Mouse (Mus musculus): ENCODE data around the gene Nrp1.

Nrp1 gene

DNA sequence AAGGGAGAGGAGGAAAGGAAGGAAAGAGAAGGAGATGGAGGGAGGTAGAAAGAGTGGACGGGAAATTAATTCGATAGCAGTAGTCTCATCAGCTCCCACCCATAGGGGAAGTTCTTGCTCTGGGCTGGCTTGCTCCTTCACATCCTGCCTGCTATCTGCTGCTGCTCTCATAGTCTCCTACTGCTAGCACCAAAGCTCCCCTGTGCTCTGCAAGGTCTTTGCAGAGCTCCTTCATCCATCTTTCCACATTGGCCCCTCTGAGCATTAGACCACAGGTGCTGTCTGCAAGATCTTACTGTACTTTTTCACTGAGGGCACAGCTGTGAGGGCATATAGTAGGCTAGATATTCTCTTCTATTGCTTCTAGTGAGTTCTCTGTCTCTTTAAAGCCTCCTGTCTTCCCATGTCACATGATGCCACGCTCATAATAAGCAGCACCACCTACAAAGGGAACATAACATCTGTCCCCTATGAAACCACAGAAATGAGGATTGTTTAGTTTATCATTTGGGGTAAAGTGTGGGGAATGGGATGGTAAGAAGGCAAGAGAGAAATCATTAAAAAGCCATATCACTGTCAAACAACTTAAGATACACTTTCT is 158.5 kb downstream of the Nrp1 start:
- in situ Hi-C loops (cut with MboI; ENCODE audit: low pct_unique_long_range_greater_than_20kb in 1 of 2, low sequenced_read_pairs in 2 of 2, unreplicated experiment in 1 of 2): no loop called here

DNA sequence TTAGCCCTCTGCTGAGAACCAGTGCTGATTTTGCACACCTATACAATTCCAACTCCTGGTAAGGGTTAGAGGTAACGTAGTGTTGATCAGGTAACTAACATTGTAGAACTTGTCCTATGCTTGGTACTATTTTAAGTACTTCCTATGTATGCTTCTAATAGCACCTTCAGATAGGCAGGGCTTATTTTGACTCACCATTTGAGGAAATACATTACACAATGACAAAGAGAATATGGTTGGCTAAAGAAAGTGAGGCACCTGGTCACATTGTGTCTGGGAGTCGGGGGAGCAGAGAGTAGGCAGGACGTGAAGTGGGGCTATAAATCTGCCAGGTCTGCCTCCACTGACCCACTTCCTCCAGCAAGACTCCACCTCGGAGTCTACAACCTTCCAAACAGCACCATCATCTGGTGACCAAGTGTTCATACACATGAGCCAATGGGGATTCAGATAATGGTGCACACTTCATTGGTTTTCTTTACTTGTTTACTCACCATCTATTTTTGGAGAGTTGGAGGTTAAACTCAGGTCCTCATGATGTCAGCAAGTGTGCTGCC is 159.2 kb downstream of the Nrp1 start:
- in situ Hi-C loops (cut with MboI; ENCODE audit: low pct_unique_long_range_greater_than_20kb in 1 of 2, low sequenced_read_pairs in 2 of 2, unreplicated experiment in 1 of 2): no loop called here

DNA sequence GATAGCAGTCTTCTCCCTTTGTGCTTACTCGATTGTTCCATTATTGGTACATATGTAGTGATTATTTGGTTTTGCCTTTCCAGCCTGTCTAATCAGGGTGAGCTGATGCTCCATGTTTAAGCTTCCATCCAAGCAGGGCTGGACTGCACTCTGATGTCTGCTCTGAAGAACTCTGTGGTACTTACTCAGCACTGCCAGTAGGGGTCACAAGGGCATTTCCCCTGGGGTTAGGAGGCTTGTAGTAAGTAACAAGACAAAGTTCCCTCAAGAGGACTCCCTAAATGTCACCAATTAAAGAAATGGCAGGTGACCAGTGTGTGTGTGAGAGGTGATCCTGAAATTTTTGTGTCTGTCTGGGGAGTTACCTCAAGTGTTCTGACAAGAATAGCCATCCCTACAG is 161.0 kb downstream of the Nrp1 start:
- in situ Hi-C loops (cut with MboI; ENCODE audit: low pct_unique_long_range_greater_than_20kb in 1 of 2, low sequenced_read_pairs in 2 of 2, unreplicated experiment in 1 of 2): no loop called here

DNA sequence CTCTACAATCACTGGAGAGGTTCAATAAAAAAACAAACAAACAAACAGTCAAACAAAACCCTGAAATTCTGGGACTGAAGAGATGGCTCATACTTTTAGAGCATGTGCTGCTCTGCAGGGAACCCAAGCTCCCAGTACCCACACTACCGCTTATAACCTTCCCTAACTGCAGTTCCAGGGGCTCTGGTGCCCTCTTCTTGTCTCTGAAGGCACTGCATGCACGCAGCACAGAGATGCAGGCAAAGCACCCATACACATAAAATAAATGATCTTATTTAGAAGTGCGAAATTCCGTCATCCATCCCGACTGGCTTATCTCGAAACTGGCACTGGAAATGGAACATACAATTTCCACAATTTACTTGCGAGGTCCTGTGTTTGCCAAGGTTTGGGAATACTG is 165.4 kb downstream of the Nrp1 start:
- in situ Hi-C loops (cut with MboI; ENCODE audit: low pct_unique_long_range_greater_than_20kb in 1 of 2, low sequenced_read_pairs in 2 of 2, unreplicated experiment in 1 of 2): no loop called here

DNA sequence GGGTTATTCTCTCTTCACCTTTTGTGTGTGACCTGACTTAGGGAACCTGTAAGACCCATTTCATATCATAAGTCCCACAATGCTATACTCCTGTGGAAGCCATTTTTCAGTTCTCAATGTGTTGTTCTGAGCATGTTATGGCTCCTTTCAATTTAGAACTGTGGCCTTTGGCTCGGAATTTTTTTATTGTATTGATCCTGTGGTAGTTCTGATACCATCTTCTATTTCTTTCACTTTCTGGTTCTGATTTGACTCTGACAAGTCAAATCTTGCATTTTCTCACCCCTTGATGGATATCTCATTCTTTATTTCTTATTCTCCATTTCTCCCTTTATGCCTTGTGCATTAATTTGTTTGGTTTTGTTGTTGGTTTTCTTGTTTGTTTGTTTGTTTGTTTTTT is 167.5 kb downstream of the Nrp1 start:
- in situ Hi-C loops (cut with MboI; ENCODE audit: low pct_unique_long_range_greater_than_20kb in 1 of 2, low sequenced_read_pairs in 2 of 2, unreplicated experiment in 1 of 2): no loop called here

DNA sequence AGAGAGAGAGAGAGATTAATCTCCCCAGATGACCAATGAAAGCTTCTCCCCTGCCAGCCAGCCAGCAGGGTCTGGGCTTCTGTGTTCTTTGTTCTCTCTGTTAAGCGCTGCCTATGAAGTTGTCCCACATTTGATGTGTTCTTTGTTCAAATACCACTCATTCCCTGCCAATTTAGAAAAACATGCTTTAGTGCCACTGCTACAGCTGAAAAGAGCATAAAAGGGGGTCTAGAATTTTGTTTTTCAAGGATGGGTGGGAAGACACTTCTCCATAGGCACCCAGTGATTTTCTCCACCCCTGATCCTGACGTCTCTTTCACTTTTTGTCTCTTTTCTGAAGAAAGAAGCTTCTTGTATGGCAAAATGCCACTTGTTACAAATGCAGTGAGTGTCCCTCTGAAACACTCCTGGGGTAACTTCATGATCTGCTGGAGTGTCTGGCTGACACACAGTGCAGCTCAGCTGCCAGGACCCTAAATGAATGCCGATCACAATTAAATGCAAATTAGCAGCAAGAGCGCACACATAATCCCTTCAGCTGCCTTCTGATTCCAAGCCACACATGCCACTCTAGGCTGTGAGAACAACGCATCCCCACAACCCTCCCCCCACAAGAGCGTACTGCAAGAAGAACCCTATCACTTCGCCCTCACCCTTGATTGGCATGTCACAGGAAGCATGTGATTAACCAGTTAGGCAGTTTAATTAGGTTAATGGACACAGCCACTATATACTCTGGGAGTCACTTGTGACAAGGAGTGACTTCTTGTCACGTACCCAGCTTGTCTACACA is 170.4 kb downstream of the Nrp1 start:
- in situ Hi-C loops (cut with MboI; ENCODE audit: low pct_unique_long_range_greater_than_20kb in 1 of 2, low sequenced_read_pairs in 2 of 2, unreplicated experiment in 1 of 2): no loop called here

DNA sequence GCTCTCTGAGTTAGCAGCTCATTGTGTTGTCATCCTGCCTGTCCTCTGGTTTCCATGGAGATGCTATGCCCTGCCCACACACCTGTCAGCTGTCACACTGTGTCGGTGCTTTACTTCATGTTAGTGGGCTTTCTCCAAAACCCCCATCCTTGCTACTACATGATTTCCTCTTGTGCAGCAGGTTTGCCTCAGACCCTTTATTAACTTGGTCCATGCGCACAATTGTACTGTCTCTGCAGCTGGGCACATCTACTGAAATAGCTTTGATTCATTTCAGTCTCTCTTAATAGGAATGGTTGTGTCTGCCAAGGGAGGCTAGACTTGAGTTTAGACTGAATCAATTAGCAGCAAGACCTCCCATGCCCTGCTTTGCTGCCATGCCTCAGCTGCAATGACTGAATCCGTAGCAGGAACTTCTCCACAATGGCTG is 176.1 kb downstream of the Nrp1 start:
- in situ Hi-C loops (cut with MboI; ENCODE audit: low pct_unique_long_range_greater_than_20kb in 1 of 2, low sequenced_read_pairs in 2 of 2, unreplicated experiment in 1 of 2): no loop called here

DNA sequence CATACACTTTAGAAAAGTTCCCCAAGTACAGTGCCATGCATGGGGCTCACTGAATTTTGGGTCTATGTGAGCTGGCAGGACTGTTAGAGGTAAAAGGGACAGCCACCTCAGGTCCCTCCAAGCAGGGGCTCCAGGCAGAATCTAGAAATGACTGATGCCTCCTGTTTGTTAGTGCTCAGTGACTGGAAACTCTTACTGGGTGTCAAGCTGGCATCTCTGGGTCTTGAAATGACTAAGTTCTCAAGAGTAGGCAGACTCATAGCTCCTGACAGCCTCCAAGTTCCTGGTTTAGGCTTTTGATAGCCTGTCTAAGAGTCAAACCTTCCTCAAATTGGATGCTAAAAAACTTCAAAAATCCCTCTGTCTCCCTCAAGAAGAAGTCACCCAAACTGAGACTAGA is 177.3 kb downstream of the Nrp1 start:
- in situ Hi-C loops (cut with MboI; ENCODE audit: low pct_unique_long_range_greater_than_20kb in 1 of 2, low sequenced_read_pairs in 2 of 2, unreplicated experiment in 1 of 2): no loop called here

DNA sequence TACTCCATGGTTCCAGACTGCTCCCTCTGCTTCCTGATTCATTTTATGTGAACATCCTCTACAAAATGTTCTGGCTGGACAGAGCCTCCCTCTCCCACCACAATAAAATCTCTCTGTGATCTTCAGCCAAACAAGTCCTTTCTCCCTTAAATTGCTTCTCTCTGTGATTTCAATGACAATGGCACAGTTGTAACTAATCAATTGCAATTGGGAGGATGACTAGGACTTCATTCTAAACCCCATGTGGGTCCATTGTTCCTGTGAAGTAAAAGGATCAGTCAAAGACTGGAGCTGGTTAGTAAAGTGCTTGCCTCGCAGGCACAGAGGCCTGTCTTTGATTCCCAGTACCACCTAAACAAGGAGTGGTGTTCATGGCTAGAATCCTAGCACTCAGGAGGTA is 180.0 kb downstream of the Nrp1 start:
- in situ Hi-C loops (cut with MboI; ENCODE audit: low pct_unique_long_range_greater_than_20kb in 1 of 2, low sequenced_read_pairs in 2 of 2, unreplicated experiment in 1 of 2): no loop called here

DNA sequence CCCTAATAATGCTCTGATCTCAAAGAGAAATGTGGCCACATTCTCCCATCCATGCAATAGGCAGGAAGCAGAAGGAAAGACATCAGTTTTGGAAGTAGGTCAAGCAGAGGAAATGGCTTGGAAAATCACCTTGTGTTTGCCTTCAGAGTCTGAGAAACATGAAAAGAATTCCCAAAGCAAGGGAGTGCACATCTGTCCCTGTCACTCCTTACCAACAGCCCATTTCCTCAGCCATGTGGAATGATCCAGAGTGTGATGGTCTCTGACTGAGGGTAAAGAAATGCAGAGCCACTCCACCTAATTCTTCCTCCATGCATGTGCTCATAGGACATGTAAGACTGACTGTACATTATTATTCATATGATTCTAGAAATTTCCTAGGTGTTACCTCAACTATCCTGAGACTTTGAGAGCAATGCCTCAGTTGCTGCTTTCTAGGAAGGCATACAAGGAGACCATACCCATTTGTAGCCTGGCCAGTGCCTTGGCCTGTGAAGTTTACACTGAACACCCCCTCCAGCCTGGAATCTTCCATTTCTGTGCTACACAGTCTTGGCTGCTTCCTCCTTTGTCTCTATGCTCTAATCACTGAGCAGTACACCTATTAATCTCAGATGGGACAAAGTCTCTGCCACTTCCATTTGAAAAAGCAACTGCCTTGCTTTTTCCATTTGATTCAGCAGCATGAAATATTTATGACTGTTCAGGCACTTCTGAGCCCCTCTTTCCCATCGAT is 183.1 kb downstream of the Nrp1 start:
- in situ Hi-C loops (cut with MboI; ENCODE audit: low pct_unique_long_range_greater_than_20kb in 1 of 2, low sequenced_read_pairs in 2 of 2, unreplicated experiment in 1 of 2): no loop called here

DNA sequence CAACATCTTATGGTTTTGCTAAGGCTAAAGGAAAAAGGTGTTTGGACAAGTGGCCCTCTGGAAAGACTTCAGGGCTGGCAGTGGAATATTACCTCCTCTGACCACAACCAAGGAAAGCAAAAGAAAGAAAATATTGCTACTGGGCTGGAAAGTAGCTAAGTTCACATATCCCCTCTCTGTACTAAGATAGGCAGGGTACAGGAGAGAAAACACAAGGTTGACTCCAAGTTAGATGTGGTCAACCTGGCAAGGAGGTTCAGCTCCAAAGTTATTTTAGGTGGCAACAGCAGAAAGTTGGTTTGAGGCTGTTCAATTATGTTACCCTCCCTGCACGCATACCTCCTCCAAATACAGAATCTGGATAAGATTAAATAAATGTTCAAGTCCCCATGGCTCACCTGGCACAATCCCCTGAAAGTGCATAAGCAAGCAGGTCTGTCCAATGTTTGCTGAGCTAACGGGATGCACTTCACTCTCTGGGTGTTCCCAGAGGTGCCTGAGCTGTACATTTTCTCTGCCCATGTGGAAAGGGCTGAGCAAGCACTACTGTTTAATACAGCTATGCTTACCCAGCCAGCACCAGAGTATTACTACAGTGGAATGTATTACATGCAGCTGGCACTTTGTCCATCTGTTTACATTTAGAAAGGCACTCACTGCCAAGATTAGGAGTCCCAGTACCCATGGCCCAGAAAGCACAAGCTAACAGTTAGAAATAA is 185.9 kb downstream of the Nrp1 start:
- in situ Hi-C loops (cut with MboI; ENCODE audit: low pct_unique_long_range_greater_than_20kb in 1 of 2, low sequenced_read_pairs in 2 of 2, unreplicated experiment in 1 of 2): no loop called here

DNA sequence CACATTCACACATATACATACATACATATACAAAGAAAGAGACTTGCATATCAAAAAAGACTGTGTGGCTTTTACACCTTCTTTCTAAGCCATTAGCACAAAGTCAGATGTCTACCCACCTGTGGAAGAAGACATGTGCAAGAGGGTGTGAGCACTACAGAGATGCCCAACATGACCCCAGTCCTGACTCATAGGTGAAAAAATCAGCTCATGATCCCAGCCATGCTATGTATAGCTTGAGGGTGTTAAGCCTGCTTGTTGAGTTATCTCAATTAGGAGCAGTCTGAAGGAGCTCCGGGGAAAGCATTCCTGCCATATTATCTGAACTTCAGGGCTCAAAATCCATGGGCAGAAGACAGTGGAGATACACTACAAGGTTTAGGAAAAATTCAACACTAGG is 187.9 kb downstream of the Nrp1 start:
- in situ Hi-C loops (cut with MboI; ENCODE audit: low pct_unique_long_range_greater_than_20kb in 1 of 2, low sequenced_read_pairs in 2 of 2, unreplicated experiment in 1 of 2): no loop called here

DNA sequence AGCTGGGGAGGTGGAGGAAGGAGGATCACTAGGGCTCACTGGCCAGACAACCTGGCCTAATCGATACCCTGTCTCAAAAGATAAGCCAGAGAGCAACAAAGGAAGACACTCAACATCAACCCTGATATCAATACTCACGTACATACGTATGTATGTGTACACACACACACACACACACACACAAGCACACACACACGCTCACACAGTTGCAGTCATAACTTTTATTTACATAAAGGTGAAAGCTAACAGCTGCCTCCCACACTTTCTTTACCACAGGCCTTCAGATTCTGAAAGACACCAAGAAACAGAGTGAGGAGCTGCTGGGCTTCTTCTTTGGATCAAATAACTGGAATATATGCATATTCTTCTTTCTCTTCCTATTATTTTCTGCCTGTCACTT is 189.0 kb downstream of the Nrp1 start:
- in situ Hi-C loops (cut with MboI; ENCODE audit: low pct_unique_long_range_greater_than_20kb in 1 of 2, low sequenced_read_pairs in 2 of 2, unreplicated experiment in 1 of 2): no loop called here

DNA sequence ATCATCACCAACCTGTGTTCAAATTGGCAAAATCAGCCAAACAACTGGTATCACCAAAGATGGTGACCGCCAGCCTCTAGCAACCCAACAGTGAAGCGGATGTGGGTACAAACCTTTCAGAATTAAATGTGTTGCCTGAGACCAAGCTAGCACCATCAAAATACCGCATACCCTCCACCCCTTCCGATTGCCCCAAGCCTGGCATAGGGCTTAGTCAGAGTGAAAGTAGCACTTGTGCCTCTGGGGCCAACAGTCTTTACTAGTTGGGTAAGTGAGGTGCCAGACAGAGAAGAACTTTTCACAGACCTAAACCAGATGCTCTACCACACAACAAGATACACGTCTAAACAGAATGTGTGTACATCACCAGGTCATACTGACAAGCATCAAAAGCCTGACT is 191.3 kb downstream of the Nrp1 start:
- in situ Hi-C loops (cut with MboI; ENCODE audit: low pct_unique_long_range_greater_than_20kb in 1 of 2, low sequenced_read_pairs in 2 of 2, unreplicated experiment in 1 of 2): no loop called here

DNA sequence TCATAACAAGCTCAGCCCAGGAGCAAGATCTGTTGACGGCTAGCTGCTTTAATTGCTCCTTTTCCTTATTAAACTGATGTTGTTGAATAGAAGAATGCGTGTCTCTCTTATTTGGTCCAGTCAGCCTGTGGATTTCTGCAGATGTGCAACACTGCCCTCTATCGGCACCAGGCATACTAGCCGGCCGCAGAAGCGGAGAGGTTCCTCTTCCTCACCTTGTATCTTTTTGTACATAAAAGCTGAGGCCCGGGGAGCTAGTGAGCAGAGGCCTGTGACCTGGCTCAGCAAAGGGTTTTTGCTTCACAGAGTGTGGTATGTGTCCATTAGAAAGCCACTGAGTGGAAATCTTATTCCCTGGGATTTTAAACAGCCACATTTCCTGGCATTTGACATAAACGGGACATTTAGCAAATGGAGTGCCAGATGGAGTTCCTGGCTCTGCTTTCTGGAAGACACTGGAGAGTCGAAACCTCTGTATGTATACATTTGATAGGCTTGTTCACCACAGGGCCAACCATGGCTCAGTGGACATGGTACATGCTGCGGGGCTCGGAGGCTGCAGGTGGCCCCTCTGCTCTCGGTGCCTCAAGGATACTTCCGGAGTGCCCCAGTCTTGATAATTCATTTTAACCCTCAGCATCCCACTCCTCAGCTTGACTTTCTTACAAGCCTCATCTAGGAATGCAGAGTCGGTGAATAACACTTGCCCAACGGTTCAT is 193.2 kb downstream of the Nrp1 start:
- in situ Hi-C loops (cut with MboI; ENCODE audit: low pct_unique_long_range_greater_than_20kb in 1 of 2, low sequenced_read_pairs in 2 of 2, unreplicated experiment in 1 of 2): no loop called here
